Mouse (Mus musculus) forebrain, postnatal 0 days (tissue): ENCODE measurements around the gene Knl1. TPM values are rescaled to one million over a fixed set of nuclear protein-coding genes. Genes with fewer than 3 reads are reported as not detected.

Experiments
- ATAC-seq: fragments of 200-750 bp; cut with Nextera tagmentation; 2 replicates; pipeline ENCODE4 v1.8.0; 2017; ENCODE audit warnings: mild to moderate bottlenecking, moderate library complexity
- DNase-seq: peaks from one replicate; pipeline ENCODE4 v3.0.0-alpha.2; 2015
- H3K27ac ChIP-seq: fragments of 300-500 bp; sonication (generic); 2 replicates; pipeline ENCODE4 v1.5.1; 2014; ENCODE audit warnings: low read depth, mild to moderate bottlenecking, antibody characterized with exemption, low read length, moderate library complexity, mixed read lengths
- H3K27me3 ChIP-seq: fragments of 300-500 bp; sonication (generic); 2 replicates; pipeline ENCODE4 v1.6.1; 2014; ENCODE audit warnings: mild to moderate bottlenecking, low read length, mixed read lengths; ENCODE audit not compliant: insufficient read depth
- H3K36me3 ChIP-seq: fragments of 300-500 bp; sonication (generic); 2 replicates; pipeline ENCODE4 v1.6.1; 2014; ENCODE audit warnings: mild to moderate bottlenecking, moderate library complexity; ENCODE audit not compliant: insufficient read depth
- H3K4me1 ChIP-seq: fragments of 300-500 bp; sonication (generic); 2 replicates; pipeline ENCODE4 v1.6.1; 2014; ENCODE audit warnings: antibody characterized with exemption; ENCODE audit not compliant: insufficient read depth
- H3K4me2 ChIP-seq: fragments of 300-500 bp; sonication (generic); 2 replicates; pipeline ENCODE4 v1.6.1; 2014; ENCODE audit warnings: low read depth, mild to moderate bottlenecking, moderate library complexity
- H3K4me3 ChIP-seq: fragments of 300-500 bp; sonication (generic); 2 replicates; pipeline ENCODE4 v1.5.1; 2014; ENCODE audit warnings: low read depth, low read length, mixed read lengths
- H3K9ac ChIP-seq: fragments of 300-500 bp; sonication (generic); 2 replicates; pipeline ENCODE4 v1.6.1; 2014; ENCODE audit warnings: mild to moderate bottlenecking
- H3K9me3 ChIP-seq: fragments of 300-500 bp; sonication (generic); 2 replicates; pipeline ENCODE4 v1.6.1; 2016; ENCODE audit warnings: low read length
- CTCF ChIP-seq: sonication (generic); IDR thresholded peaks from 2 replicates; pipeline ENCODE4 v1.5.1; 2016; ENCODE audit warnings: antibody characterized with exemption, control low read depth, low read depth
- WGBS: fragments of 180-500 bp; shearing (Covaris S2); extraction: QIAGEN DNeasy Blood & Tissue Kit; methylation state at CpG from one replicate; pipeline ENCODE4 v1.1.7; 2014; 5-methylcytosine and 5-hydroxymethylcytosine counted together
- polyA plus RNA-seq: library from polyadenylated mRNA; unstranded; fragments of >200 nt; fragmentation: Nextera tagmentation; extraction: Ambion mirVana; gene quantifications from 2 replicates; pipeline ENCODE4 v1.2.1, GENCODE M21; 2015
- total RNA-seq: library from RNA; depleted of rRNA; stranded (reverse); fragments of >200 nt; gene quantifications from 2 replicates; pipeline ENCODE4 v1.2.3, GENCODE M21; 2014

Knl1 gene
- total and polyA plus RNA-seq, 2 experiments from 2014 or later: 4.6 to 5.2 TPM

- Histone ChIP-seq H3K36me3 (peaks cover 11% of the 10 kb centered on the region), H3K27me3 (no peaks in the 10 kb centered on the region), H3K9ac (no peak overlapping the region), H3K4me2 (no peak overlapping the region), H3K4me3 (no peak overlapping the region), H3K9me3 (no peaks in the 10 kb centered on the region), H3K4me1 (no peaks in the 10 kb centered on the region; the same call in 1 of the 2 replicates), H3K27ac (no peak overlapping the region)
- peak; percentile 53 for TF ChIP-seq CTCF
- DNase-seq: no peak
- 75% methylated on average over 9 of the region's 9 CpGs for WGBS
- no peak for ATAC-seq
These were observed 22.2 kb upstream of the Knl1 start for GRCm38 (mm10) chr2:119024536-119025238.

GRCm38 (mm10) chr2:119025239-119025616, 21.7 kb upstream of the Knl1 start:
- Histone ChIP-seq H3K4me1 (no peaks in the 10 kb centered on the region; the same call in 1 of the 2 replicates), H3K27ac (no peak overlapping the region), H3K4me3 (no peak overlapping the region), H3K9ac (no peak overlapping the region), H3K27me3 (no peaks in the 10 kb centered on the region), H3K4me2 (no peak overlapping the region), H3K9me3 (no peaks in the 10 kb centered on the region), H3K36me3 (peaks cover 11% of the 10 kb centered on the region)
- DNase-seq (no peak), ATAC-seq (no peak)
- no peak for TF ChIP-seq CTCF
- WGBS: 81% methylated on average over 4 of the region's 4 CpGs

- Histone ChIP-seq H3K4me3 (no peak overlapping the region), H3K4me1 (no peaks in the 10 kb centered on the region; the same call in 1 of the 2 replicates), H3K4me2 (no peak overlapping the region), H3K36me3 (peaks cover 4% of the 10 kb centered on the region; the same call in 1 of the 2 replicates), H3K27ac (no peak overlapping the region), H3K27me3 (no peaks in the 10 kb centered on the region), H3K9ac (no peak overlapping the region), H3K9me3 (no peaks in the 10 kb centered on the region)
- TF ChIP-seq CTCF: no peak
- ATAC-seq (no peak), DNase-seq (no peak)
- 91% methylated on average over 4 of the region's 4 CpGs for WGBS
These were observed 20.0 kb upstream of the Knl1 start for GRCm38 (mm10) chr2:119026951-119027350.

GRCm38 (mm10) chr2:119028941-119029551, 17.9 kb upstream of the Knl1 start, which contains the start of gene Ccdc32:
TSS of gene Ccdc32 (minus strand) at chr2:119029393.
- peak; percentile 99 for ATAC-seq
- no peaks in the 10 kb centered on the region; the same call in 1 of the 2 replicates for H3K36me3 ChIP-seq
- H3K9ac ChIP-seq: peak within 1 kb of the TSS; percentile 79
- H3K4me1 ChIP-seq: no peaks in the 10 kb centered on the region; the same call in 1 of the 2 replicates
- DNase-seq: peak; percentile 92
- H3K4me3 ChIP-seq: peak within 1 kb of the TSS; percentile 73
- H3K27ac ChIP-seq: no peak within 1 kb of the TSS
- TF ChIP-seq CTCF: no peak
- peak within 1 kb of the TSS; percentile 90 for H3K4me2 ChIP-seq
- under 1% methylated on average over 28 of the region's 28 CpGs for WGBS
- H3K27me3 ChIP-seq: no peaks in the 10 kb centered on the region
- no peaks in the 10 kb centered on the region for H3K9me3 ChIP-seq

GRCm38 (mm10) chr2:119032191-119032590, 14.7 kb upstream of the Knl1 start:
- WGBS: 65% methylated on average over 4 of the region's 4 CpGs
- Histone ChIP-seq H3K4me3 (no peak overlapping the region), H3K9me3 (no peaks in the 10 kb centered on the region), H3K4me1 (peaks cover 5% of the 10 kb centered on the region; the same call in 1 of the 2 replicates), H3K27ac (no peak overlapping the region), H3K4me2 (no peak overlapping the region), H3K9ac (no peak overlapping the region), H3K27me3 (no peaks in the 10 kb centered on the region), H3K36me3 (peaks cover 5% of the 10 kb centered on the region; the same call in 1 of the 2 replicates)
- TF ChIP-seq CTCF: no peak
- no peak for DNase-seq
- ATAC-seq: no peak

- WGBS: under 1% methylated on average over 49 of the region's 49 CpGs
- no peaks in the 10 kb centered on the region for H3K9me3 ChIP-seq
- H3K27me3 ChIP-seq: no peaks in the 10 kb centered on the region
- peak within 1 kb of the TSS; percentile 79 for H3K4me2 ChIP-seq
- DNase-seq (peak; percentile 97), ATAC-seq (peak; percentile 99)
- H3K27ac ChIP-seq: peak within 1 kb of the TSS; percentile 86
- H3K4me1 ChIP-seq: 0 out of 2 replicates have a peak, but pooled peaks cover 5% of the 10 kb centered on the region
- peak within 1 kb of the TSS; percentile 74 for H3K9ac ChIP-seq
- peak within 1 kb of the TSS; percentile 95 for H3K4me3 ChIP-seq
- TF ChIP-seq CTCF: peak; percentile 46
- peaks cover 21% of the 10 kb centered on the region for H3K36me3 ChIP-seq
These were observed 12.1 kb upstream of the Knl1 start, which contains the start of gene Rpusd2 for GRCm38 (mm10) chr2:119034656-119035396. TSS of gene Rpusd2 (plus strand) at chr2:119034790.
